Mouse (Mus musculus) forebrain, embryonic 11.5 days (tissue): ENCODE results near the gene Cstad. TPM values are rescaled to one million over a fixed set of nuclear protein-coding genes. Genes with fewer than 3 reads are reported as not detected.

Experiments
- ATAC-seq: fragments of 200-750 bp; cut with Nextera tagmentation; replicated peaks from 2 replicates; pipeline ENCODE4 v1.8.0; 2017; ENCODE audit warnings: moderate TSS enrichment; ENCODE audit not compliant: low FRiP score
- DNase-seq: peaks from one replicate; pipeline ENCODE4 v3.0.0-alpha.2; 2017; ENCODE audit warnings: low spot score
- H3K27ac ChIP-seq: fragments of 300-500 bp; sonication (generic); 2 replicates; pipeline ENCODE4 v1.5.1; 2014; ENCODE audit warnings: low read depth, low read length
- H3K27me3 ChIP-seq: fragments of 300-500 bp; sonication (generic); 2 replicates; pipeline ENCODE4 v1.6.1; 2014; ENCODE audit warnings: mild to moderate bottlenecking, low read length, mixed read lengths; ENCODE audit not compliant: control insufficient read depth, insufficient read depth
- H3K36me3 ChIP-seq: fragments of 300-500 bp; sonication (generic); 2 replicates; pipeline ENCODE4 v1.6.1; 2014; ENCODE audit warnings: mild to moderate bottlenecking, low read length, moderate library complexity, mixed read lengths; ENCODE audit not compliant: control insufficient read depth, insufficient read depth
- H3K4me1 ChIP-seq: fragments of 300-500 bp; sonication (generic); replicated peaks from 2 replicates; pipeline ENCODE4 v1.6.1; 2014; ENCODE audit warnings: low read length, mixed read lengths; ENCODE audit not compliant: control insufficient read depth, insufficient read depth
- H3K4me2 ChIP-seq: fragments of 300-500 bp; sonication (generic); 2 replicates; pipeline ENCODE4 v1.6.1; 2014; ENCODE audit warnings: low read depth, mild to moderate bottlenecking, low read length, moderate library complexity, mixed read lengths; ENCODE audit not compliant: severe bottlenecking
- H3K4me3 ChIP-seq: fragments of 300-500 bp; sonication (generic); 2 replicates; pipeline ENCODE4 v1.5.1; 2014; ENCODE audit warnings: low read depth, low read length
- H3K9ac ChIP-seq: fragments of 300-500 bp; sonication (generic); 2 replicates; pipeline ENCODE4 v1.6.1; 2014; ENCODE audit warnings: low read length
- H3K9me3 ChIP-seq: fragments of 300-500 bp; sonication (generic); 2 replicates; pipeline ENCODE4 v1.6.1; 2016; ENCODE audit warnings: low read length, mixed read lengths; ENCODE audit not compliant: control insufficient read depth
- WGBS: fragments of 180-500 bp; shearing (Covaris S2); extraction: QIAGEN DNeasy Blood & Tissue Kit; methylation state at CpG from one replicate; pipeline ENCODE4 v1.1.7; 2014; 5-methylcytosine and 5-hydroxymethylcytosine counted together
- polyA plus RNA-seq: library from polyadenylated mRNA; unstranded; fragments of >200 nt; fragmentation: Nextera tagmentation; extraction: Ambion mirVana; gene quantifications from 2 replicates; pipeline ENCODE4 v1.2.1, GENCODE M21; 2014

The Cstad gene
- polyA plus RNA-seq, 1 experiment from 2014 or later: 0.71 TPM

DNA sequence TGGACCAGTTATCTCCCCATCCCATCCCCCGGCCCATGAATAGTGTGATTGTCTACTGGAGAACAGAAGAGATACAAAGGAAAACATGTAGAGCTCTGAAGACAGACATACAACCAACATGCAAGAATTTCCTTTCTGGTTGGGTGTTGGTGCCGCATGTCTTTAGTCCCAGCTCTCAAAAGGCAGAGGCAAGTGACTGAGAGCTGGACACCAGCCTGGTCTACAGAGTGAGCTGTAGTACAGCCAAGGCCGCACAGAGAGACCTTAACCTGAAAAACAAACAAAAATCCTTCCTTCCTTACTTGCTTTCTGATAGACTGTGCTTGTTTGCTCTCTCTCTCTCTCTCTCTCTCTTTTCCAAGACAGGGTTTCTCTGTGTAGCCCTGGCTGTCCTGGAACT is 32.5 kb downstream of the Cstad start:
- H3K4me3 ChIP-seq: no peak overlapping the region

DNA sequence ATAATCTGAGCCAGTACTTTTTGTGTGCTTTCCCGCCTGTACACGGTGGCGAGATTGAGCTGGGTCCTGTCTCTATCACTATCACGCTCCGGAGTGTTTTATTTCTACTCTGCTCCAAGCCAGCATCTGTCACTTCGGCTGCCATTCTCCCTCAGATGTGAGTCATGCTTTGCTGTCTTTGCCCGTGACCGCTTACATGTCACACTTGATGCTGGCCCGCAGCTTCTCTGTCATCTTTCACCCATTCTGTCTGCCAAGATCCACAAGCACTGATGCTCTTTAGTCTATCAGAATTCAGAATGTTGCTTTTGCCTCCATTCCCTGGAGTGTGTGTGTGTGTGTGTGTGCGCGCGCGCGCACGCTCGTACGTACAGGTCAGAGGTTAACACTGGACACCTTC is 33.5 kb downstream of the Cstad start:
- DNase-seq (no peak), ATAC-seq (no peak)
- H3K4me1 ChIP-seq: peaks cover 4% of the 10 kb centered on the region; the same call in 1 of the 2 replicates
- H3K9me3 ChIP-seq: no peaks in the 10 kb centered on the region
- H3K9ac ChIP-seq: no peak overlapping the region
- no peaks in the 10 kb centered on the region for H3K27me3 ChIP-seq
- no peak overlapping the region for H3K27ac ChIP-seq
- WGBS: 96% methylated on average over 17 of the region's 17 CpGs
- H3K4me3 ChIP-seq: no peak overlapping the region
- H3K4me2 ChIP-seq: no peak overlapping the region
- H3K36me3 ChIP-seq: no peaks in the 10 kb centered on the region

More for the DNA sequence above, 32.5 kb downstream of the Cstad start:
- no peak overlapping the region for H3K9ac ChIP-seq
- peaks cover 4% of the 10 kb centered on the region; the same call in 1 of the 2 replicates for H3K4me1 ChIP-seq
- H3K9me3 ChIP-seq: no peaks in the 10 kb centered on the region
- no peaks in the 10 kb centered on the region for H3K27me3 ChIP-seq
- WGBS: 94% methylated on average over 3 of the region's 3 CpGs
- ATAC-seq (no peak), DNase-seq (no peak)
- H3K4me2 ChIP-seq: no peak overlapping the region
- H3K27ac ChIP-seq: no peak overlapping the region
- H3K36me3 ChIP-seq: no peaks in the 10 kb centered on the region

DNA sequence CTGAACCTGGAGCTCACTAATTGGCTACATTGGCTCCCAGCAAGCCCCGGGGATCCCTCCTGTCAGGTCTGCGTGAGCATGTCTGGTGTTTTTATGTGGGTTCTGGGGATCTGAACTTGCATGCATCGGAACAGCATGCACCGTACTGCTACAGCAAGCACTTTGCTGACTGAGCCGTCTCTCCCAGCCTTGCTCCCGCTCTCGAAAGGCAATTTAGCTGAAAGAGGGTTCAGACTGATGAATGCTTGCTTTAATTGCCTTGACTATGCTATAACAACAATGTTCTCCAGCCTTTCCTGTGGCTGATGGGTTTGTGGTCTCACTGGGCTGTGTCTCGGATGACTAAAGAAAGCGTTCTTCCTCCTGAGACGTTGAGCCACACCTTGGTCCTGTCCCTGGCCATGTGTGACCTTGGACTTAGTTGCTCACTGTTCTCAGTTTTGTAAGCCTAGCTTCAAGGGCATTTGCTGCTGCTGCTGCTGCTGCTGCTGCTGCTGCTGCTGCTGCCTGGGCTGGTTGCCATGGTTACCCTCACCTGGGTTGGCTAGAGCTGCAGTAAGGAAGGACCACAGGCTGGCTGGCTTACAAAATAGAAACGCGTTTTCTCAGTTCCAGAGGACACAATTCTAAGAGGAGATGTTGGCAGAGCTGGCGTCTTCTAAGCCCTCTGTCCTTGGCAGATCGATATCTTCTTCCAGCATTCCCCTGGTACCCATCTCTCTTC is 34.4 kb downstream of the Cstad start:
- Histone ChIP-seq H3K4me2 (no peak overlapping the region), H3K27me3 (no peaks in the 10 kb centered on the region), H3K36me3 (no peaks in the 10 kb centered on the region), H3K9me3 (no peaks in the 10 kb centered on the region), H3K4me1 (peaks cover 4% of the 10 kb centered on the region; the same call in 1 of the 2 replicates), H3K9ac (no peak overlapping the region), H3K27ac (peak overlapping the region; percentile 32; the same call in 1 of the 2 replicates), H3K4me3 (no peak overlapping the region)
- DNase-seq (no peak), ATAC-seq (no peak)
- 70% methylated on average over 14 of the region's 14 CpGs for WGBS

DNA sequence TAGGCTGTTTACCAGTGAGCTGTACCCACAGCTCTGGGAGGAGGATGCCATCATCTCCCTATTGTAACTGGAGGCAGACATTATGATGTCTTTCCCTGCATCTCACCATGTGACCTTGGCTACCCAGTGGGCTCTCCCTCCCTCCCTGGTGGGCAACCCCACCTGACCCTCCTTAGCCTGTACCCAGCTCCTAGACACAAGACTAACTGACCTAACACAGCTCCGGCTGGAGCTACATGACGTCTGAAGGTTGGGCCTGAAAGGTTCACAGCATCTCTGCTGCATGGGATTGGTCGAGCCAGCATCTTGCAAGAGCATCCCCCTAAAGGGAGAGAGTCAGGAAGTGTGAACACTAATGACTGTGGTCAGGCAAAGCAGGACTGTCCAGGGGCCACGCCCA is 35.0 kb downstream of the Cstad start:
- no peak overlapping the region for H3K9ac ChIP-seq
- ATAC-seq (no peak), DNase-seq (no peak)
- peaks cover 4% of the 10 kb centered on the region; the same call in 1 of the 2 replicates for H3K4me1 ChIP-seq
- no peak overlapping the region for H3K4me2 ChIP-seq
- WGBS: 74% methylated on average over 4 of the region's 4 CpGs
- H3K36me3 ChIP-seq: no peaks in the 10 kb centered on the region
- H3K27ac ChIP-seq: no peak overlapping the region
- H3K4me3 ChIP-seq: no peak overlapping the region
- no peaks in the 10 kb centered on the region for H3K27me3 ChIP-seq
- H3K9me3 ChIP-seq: no peaks in the 10 kb centered on the region

DNA sequence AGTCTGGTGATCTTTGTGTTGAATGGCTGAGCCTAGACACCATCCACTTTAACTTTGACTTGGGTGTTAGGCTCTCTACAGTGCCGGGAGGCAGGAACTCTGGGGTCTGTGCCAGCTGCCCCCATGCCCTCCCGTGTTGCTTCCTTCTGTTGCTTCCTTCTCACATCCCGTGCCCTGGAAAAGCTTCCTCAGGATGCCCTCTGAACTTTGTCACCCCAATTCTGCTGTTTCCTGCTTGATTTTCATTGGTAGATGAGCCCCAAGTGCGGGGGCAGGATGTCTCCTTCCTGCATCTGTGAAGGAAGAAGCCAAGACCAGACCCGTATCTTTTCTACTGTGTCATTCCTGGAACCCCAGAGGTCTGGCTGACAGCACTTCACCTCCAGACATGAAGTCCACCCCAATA is 41.4 kb downstream of the Cstad start:
- no peak overlapping the region for H3K4me3 ChIP-seq
- H3K36me3 ChIP-seq: no peaks in the 10 kb centered on the region
- 79% methylated on average over 5 of the region's 5 CpGs for WGBS
- no peak for DNase-seq
- H3K27ac ChIP-seq: no peak overlapping the region
- no peaks in the 10 kb centered on the region for H3K27me3 ChIP-seq
- H3K4me2 ChIP-seq: no peak overlapping the region
- H3K4me1 ChIP-seq: peaks cover 7% of the 10 kb centered on the region; the same call in 1 of the 2 replicates
- no peaks in the 10 kb centered on the region for H3K9me3 ChIP-seq
- H3K9ac ChIP-seq: no peak overlapping the region
- ATAC-seq: no peak

DNA sequence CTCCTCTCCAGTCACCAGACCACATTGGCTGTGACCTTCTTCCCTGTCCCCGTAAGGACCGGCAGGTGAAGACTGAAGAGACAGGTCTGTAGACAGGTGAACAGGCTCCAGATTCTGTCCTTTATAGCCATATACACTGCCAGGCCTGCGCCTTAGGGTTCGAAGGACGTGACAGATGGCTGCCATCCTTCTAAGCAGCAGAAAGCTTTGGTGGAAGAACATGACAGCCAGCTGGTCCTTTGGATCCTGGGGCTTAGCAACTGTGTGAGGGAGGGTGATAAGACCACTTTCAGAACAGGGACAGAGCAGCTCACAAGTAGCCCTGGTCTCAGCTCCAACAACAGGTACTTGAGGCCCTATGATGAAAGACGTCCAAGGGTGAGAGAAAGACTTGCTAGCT is 43.2 kb downstream of the Cstad start:
- no peak for ATAC-seq
- H3K9ac ChIP-seq: no peak overlapping the region
- no peaks in the 10 kb centered on the region for H3K36me3 ChIP-seq
- no peaks in the 10 kb centered on the region for H3K9me3 ChIP-seq
- no peaks in the 10 kb centered on the region for H3K27me3 ChIP-seq
- H3K4me1 ChIP-seq: peaks cover 7% of the 10 kb centered on the region; the same call in 1 of the 2 replicates
- no peak overlapping the region for H3K27ac ChIP-seq
- H3K4me3 ChIP-seq: no peak overlapping the region
- no peak overlapping the region for H3K4me2 ChIP-seq
- WGBS: 95% methylated on average over 6 of the region's 6 CpGs
- DNase-seq: no peak

DNA sequence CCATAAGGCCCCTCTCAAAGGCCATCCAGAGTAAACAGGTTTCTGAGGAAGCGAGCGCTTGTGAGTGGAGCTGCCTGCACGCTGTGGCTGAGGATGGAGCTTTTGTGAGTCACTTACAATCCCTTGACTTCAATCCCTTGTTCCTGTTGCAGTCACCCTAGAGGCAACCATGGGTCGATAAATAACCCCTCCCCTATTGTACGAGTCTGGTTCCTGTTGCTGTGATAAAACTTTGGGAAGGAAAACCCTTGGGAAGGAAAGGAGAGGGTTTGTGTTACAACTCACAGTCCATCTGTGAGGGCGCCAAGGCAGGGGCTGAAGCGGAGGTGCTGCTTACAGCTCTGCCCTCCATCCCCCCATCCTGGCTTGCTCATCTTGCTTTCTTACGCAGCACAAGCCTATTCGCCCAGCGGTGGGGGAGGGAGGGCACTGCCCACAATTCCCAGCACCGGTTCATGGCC is 45.2 kb downstream of the Cstad start:
- H3K4me2 ChIP-seq: no peak overlapping the region
- peak; percentile 68 for DNase-seq
- WGBS: 8% methylated on average over 11 of the region's 11 CpGs
- H3K9ac ChIP-seq: peak overlapping the region; percentile 40
- H3K9me3 ChIP-seq: no peaks in the 10 kb centered on the region
- H3K36me3 ChIP-seq: no peaks in the 10 kb centered on the region
- peaks cover 7% of the 10 kb centered on the region; the same call in 1 of the 2 replicates for H3K4me1 ChIP-seq
- no peak for ATAC-seq
- peak overlapping the region; percentile 53; the same call in 1 of the 2 replicates for H3K27ac ChIP-seq
- no peaks in the 10 kb centered on the region for H3K27me3 ChIP-seq
- H3K4me3 ChIP-seq: no peak overlapping the region

DNA sequence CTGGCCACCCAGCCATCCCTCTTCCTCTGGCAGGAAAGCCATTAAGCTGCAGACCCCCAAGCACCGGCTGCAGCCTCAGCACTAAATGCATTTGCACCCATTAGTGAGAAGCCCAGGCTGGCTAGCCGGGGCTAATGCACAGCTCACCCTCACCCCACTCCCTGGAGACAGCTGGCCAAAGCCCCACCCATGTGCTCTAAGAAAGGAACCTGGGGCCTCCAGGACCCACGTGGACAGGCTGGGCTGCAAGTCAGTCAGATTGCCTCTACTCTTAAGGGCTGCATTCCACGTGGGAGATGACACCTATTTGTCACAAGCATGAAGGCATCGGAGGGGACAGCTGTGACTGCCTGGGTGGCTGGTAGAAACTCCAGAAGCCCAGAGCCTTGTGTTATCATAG is 48.0 kb downstream of the Cstad start:
- Histone ChIP-seq H3K9ac (no peak overlapping the region), H3K27me3 (no peaks in the 10 kb centered on the region), H3K9me3 (no peaks in the 10 kb centered on the region), H3K4me3 (no peak overlapping the region), H3K4me1 (peaks cover 17% of the 10 kb centered on the region), H3K27ac (no peak overlapping the region), H3K36me3 (no peaks in the 10 kb centered on the region), H3K4me2 (no peak overlapping the region)
- no peak for DNase-seq
- no peak for ATAC-seq
- 48% methylated on average over 5 of the region's 5 CpGs for WGBS

DNA sequence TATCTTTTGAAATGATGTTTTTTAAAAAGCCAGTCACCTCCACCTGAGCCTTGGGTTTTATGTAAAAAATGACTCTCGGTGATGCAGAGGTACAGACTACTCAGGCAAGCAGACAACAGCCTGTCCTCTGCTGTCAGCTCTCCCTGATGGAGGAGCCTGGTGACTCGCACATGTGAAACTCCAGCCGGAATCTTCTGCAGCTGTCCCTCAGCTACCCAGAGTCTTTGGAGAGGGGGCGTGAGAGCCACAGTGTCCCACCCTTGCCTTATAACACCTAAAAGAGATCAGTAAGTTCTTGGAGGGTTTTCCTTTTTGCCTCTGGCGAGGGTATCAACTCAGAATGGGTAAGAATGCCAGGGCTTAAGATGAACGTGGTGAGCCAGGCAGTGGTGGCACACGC is 48.6 kb downstream of the Cstad start:
- H3K27me3 ChIP-seq: no peaks in the 10 kb centered on the region
- no peak overlapping the region for H3K4me2 ChIP-seq
- H3K9ac ChIP-seq: no peak overlapping the region
- ATAC-seq (no peak), DNase-seq (no peak)
- peaks cover 22% of the 10 kb centered on the region for H3K4me1 ChIP-seq
- 88% methylated on average over 7 of the region's 7 CpGs for WGBS
- no peaks in the 10 kb centered on the region for H3K36me3 ChIP-seq
- H3K27ac ChIP-seq: no peak overlapping the region
- no peak overlapping the region for H3K4me3 ChIP-seq
- H3K9me3 ChIP-seq: no peaks in the 10 kb centered on the region
